Mouse (Mus musculus) ES-Bruce4 (cell line): ENCODE measurements around the gene Ptrh1.

Experiments
- CTCF ChIP-seq: IDR thresholded peaks from one replicate; pipeline ENCODE4 v1.8.1; 2011; ENCODE audit warnings: low read depth, low read length
- EP300 ChIP-seq: IDR thresholded peaks from 2 replicates; pipeline ENCODE4 v1.6.1; 2011; ENCODE audit warnings: low read depth, low read length; ENCODE audit not compliant: insufficient read depth
- POLR2A ChIP-seq: IDR thresholded peaks from one replicate; pipeline ENCODE4 v1.8.1; 2011; ENCODE audit warnings: low read length; ENCODE audit not compliant: insufficient read depth

GRCm38 (mm10) chr2:32778081-32778480 lies 2.5 kb downstream of the Ptrh1 start:
- TF ChIP-seq POLR2A (no peak), CTCF (no peak), EP300 (no peak)
